In the genomic region with DNA sequence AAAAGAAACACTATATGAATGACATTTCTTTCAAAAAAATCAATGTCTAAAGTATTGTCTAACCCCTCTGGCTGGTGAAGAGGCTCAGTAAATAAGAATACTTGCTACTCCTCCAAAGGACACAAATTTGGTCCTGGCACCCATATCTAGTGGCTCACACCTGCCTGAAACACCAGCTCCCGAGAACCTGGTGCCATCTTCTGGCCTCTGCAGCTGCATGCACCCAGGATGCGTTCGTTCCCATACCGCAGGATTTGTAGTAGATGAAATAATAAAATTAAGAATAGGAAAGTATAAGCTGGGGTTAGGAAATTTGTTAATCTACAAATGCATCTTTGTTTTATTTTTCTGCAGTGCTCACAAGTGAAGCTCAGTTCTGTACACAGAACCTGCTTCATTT, we compare ENCODE assay signal across 24 mouse cellular contexts.
A peak's percentile ranks its signal among the peaks of the same experiment; 100 is the strongest.
DNase-seq lines count a peak whose midpoint lies in the region; ATAC-seq and TF ChIP-seq lines count a peak whose summit lies in the region.
"Had no signal": no experiment of that assay in that cellular context is flagged by ENCODE, and none has a peak within 500 bp of the region (broad histone marks: within the 10 kb centered on the region; RNA-seq: fewer than 3 reads in every experiment).

No protein-coding gene starts in this region.

- ATAC-seq in stomach, postnatal 0 days (ENCODE audit: low FRiP score, low TSS enrichment), result no peak
- no peak for ATAC-seq in lung, postnatal 0 days
- ATAC-seq: forebrain, embryonic 14.5 days; forebrain, postnatal 0 days had no signal

- no peaks in the 10 kb centered on the region for H3K36me3 ChIP-seq in stomach, postnatal 0 days (ENCODE audit: control insufficient read depth, insufficient read depth, low read length)
- H3K36me3 ChIP-seq in lung, postnatal 0 days (ENCODE audit: insufficient read depth, low read length), result no peaks in the 10 kb centered on the region
- H3K36me3 ChIP-seq: embryonic facial prominence, embryonic 12.5 days; embryonic facial prominence, embryonic 15.5 days; hindbrain, embryonic 12.5 days; hindbrain, embryonic 15.5 days had no signal

- H3K4me2 ChIP-seq in stomach, postnatal 0 days (replicated peaks; ENCODE audit: low read depth), result no peak overlapping the region
- H3K4me2 ChIP-seq in lung, postnatal 0 days (replicated peaks; ENCODE audit: low read depth, low read length), result no peak overlapping the region
- H3K4me2 ChIP-seq: embryonic facial prominence, embryonic 12.5 days; embryonic facial prominence, embryonic 15.5 days; heart, embryonic 11.5 days; hindbrain, embryonic 12.5 days; hindbrain, embryonic 15.5 days had no signal

- TF ChIP-seq EP300 in stomach, postnatal 0 days (optimal IDR thresholded peaks at IDR 0.05), result no peak
- no peak for TF ChIP-seq EP300 in lung, postnatal 0 days (IDR thresholded peaks at IDR 0.05)

- no peaks in the 10 kb centered on the region for H3K9me3 ChIP-seq in stomach, postnatal 0 days (ENCODE audit: control insufficient read depth, low read length)
- H3K9me3 ChIP-seq in lung, postnatal 0 days (ENCODE audit: low read length), result no peaks in the 10 kb centered on the region
- H3K9me3 ChIP-seq: embryonic facial prominence, embryonic 12.5 days; embryonic facial prominence, embryonic 15.5 days; hindbrain, embryonic 12.5 days; hindbrain, embryonic 15.5 days had no signal

- H3K27me3 ChIP-seq in stomach, postnatal 0 days (ENCODE audit: control insufficient read depth, insufficient read depth, low read length), result no peaks in the 10 kb centered on the region
- H3K27me3 ChIP-seq in lung, postnatal 0 days (replicated peaks; ENCODE audit: insufficient read depth, low read length), result no peaks in the 10 kb centered on the region
- H3K27me3 ChIP-seq: CH12.LX; embryonic facial prominence, embryonic 12.5 days; embryonic facial prominence, embryonic 15.5 days; hindbrain, embryonic 12.5 days; hindbrain, embryonic 15.5 days had no signal

- no peak overlapping the region for H3K27ac ChIP-seq in layer of hippocampus, adult 2 months
- no peak overlapping the region for H3K27ac ChIP-seq in stomach, postnatal 0 days (replicated peaks)
- no peak overlapping the region for H3K27ac ChIP-seq in lung, postnatal 0 days (ENCODE audit: low read length)
- H3K27ac ChIP-seq: embryonic facial prominence, embryonic 12.5 days; embryonic facial prominence, embryonic 15.5 days; gastrocnemius, adult 2 months; hindbrain, embryonic 12.5 days; hindbrain, embryonic 15.5 days had no signal

- peak in 1 of 2 experiments; percentile 10 for DNase-seq in layer of hippocampus, adult 2 months (ENCODE audit: low spot score in 2 of 2)
- no peak for DNase-seq in layer of hippocampus, adult 18-20 months (ENCODE audit: low spot score in 2 of 2)
- DNase-seq in ES-CJ7 (ENCODE audit: low read depth, low spot score) (peak; percentile 4), ZHBTc4 (ENCODE audit: low read depth, low spot score) (peak; percentile 5)
- no peak for DNase-seq in stomach, postnatal 0 days (ENCODE audit: low spot score)
- no peak for DNase-seq in lung, postnatal 0 days (ENCODE audit: low spot score)
- DNase-seq in ovary, postnatal 10 days (ENCODE audit: low spot score), result no peak
- DNase-seq: adrenal gland, postnatal 14 days; B cell, adult 2 months; cerebellum, adult 11-12 months; cerebellum, adult 8-10 months; cerebellum, postnatal 10 days; cerebellum, postnatal 36 days; forebrain, postnatal 0 days; gastrocnemius, adult 2 months; gastrocnemius, postnatal 14 days; heart, adult 11 months had no signal

- no peaks in the 10 kb centered on the region for H3K4me1 ChIP-seq in stomach, postnatal 0 days (replicated peaks; ENCODE audit: control insufficient read depth, insufficient read depth)
- H3K4me1 ChIP-seq in lung, postnatal 0 days (ENCODE audit: insufficient read depth, low read depth, low read length), result no peaks in the 10 kb centered on the region
- H3K4me1 ChIP-seq: embryonic facial prominence, embryonic 12.5 days; embryonic facial prominence, embryonic 15.5 days; hindbrain, embryonic 12.5 days; hindbrain, embryonic 15.5 days had no signal

- WGBS in stomach, postnatal 0 days, result 91% methylated on average over 4 of the region's 4 CpGs
- WGBS in lung, postnatal 0 days, result 86% methylated on average over 4 of the region's 4 CpGs

- peak; percentile 58 for TF ChIP-seq CTCF in layer of hippocampus, adult 2 months (conservative IDR thresholded peaks at IDR 0.05)
- TF ChIP-seq CTCF in stomach, postnatal 0 days (IDR thresholded peaks at IDR 0.05; ENCODE audit: low read depth), result 0 out of 2 replicates have a peak, but pooled peaks have one; percentile 3
- no peak for TF ChIP-seq CTCF in lung, postnatal 0 days (IDR thresholded peaks at IDR 0.05)

- H3K9ac ChIP-seq in stomach, postnatal 0 days (ENCODE audit: low read length), result no peak overlapping the region
- H3K9ac ChIP-seq in lung, postnatal 0 days (replicated peaks; ENCODE audit: low read depth), result no peak overlapping the region
- H3K9ac ChIP-seq: embryonic facial prominence, embryonic 12.5 days; embryonic facial prominence, embryonic 15.5 days; forebrain, postnatal 0 days; hindbrain, embryonic 12.5 days; hindbrain, embryonic 15.5 days had no signal

- no peak overlapping the region for H3K4me3 ChIP-seq in layer of hippocampus, adult 2 months
- no peak overlapping the region for H3K4me3 ChIP-seq in stomach, postnatal 0 days (ENCODE audit: low read depth, low read length)
- no peak overlapping the region for H3K4me3 ChIP-seq in lung, postnatal 0 days (ENCODE audit: low read depth, low read length)
- H3K4me3 ChIP-seq: embryonic facial prominence, embryonic 12.5 days; embryonic facial prominence, embryonic 15.5 days; gastrocnemius, adult 2 months; hindbrain, embryonic 12.5 days; hindbrain, embryonic 15.5 days had no signal

Comparison
In these comparisons a context has a peak if more than half of its experiments do, and no peak if none do; other contexts are left out.
1. DNase-seq: peak in ES-CJ7 (single experiment) and ZHBTc4 (single experiment); none in layer of hippocampus, adult 18-20 months (0 of 2), stomach, postnatal 0 days (single experiment), lung, postnatal 0 days (single experiment) and ovary, postnatal 10 days (single experiment).